Mouse (Mus musculus) gastrocnemius, adult 18-20 months (tissue): ENCODE measurements around the gene Rpl11. TPM values are rescaled to one million over a fixed set of nuclear protein-coding genes. Genes with fewer than 3 reads are reported as not detected.

Source experiments
- DNase-seq: peaks from one replicate; pipeline ENCODE4 v3.0.0; 2021; ENCODE audit warnings: low spot score
- total RNA-seq, 2 experiments: library from RNA; stranded (reverse); gene quantifications; 2 replicates each; pipeline ENCODE4 v1.2.3; 2021

The Rpl11 gene
- total RNA-seq, 2 experiments from 2014 or later: 249 to 252 TPM

- DNase-seq: no peak
Measured at GRCm38 (mm10) chr4:136028132-136028564, 25.1 kb downstream of the Rpl11 start.

- no peak for DNase-seq
Measured at GRCm38 (mm10) chr4:136027416-136028131, 25.7 kb downstream of the Rpl11 start.

- no peak for DNase-seq
Measured at GRCm38 (mm10) chr4:136025350-136025749, 27.9 kb downstream of the Rpl11 start.

GRCm38 (mm10) chr4:136022924-136023323, 30.3 kb downstream of the Rpl11 start:
- no peak for DNase-seq

GRCm38 (mm10) chr4:136021549-136022047, 31.6 kb downstream of the Rpl11 start, which contains the start of gene Eloa:
Gene Eloa, minus strand, starts transcription at chr4:136021763.
- peak; percentile 100 for DNase-seq

GRCm38 (mm10) chr4:136020743-136021548, 32.3 kb downstream of the Rpl11 start:
- DNase-seq: peak; percentile 10

GRCm38 (mm10) chr4:136016059-136016602, 37.1 kb downstream of the Rpl11 start:
- DNase-seq: no peak

- no peak for DNase-seq
Measured at GRCm38 (mm10) chr4:136010586-136010985, 42.6 kb downstream of the Rpl11 start.

- no peak for DNase-seq
Measured at GRCm38 (mm10) chr4:136008782-136009447, 44.3 kb downstream of the Rpl11 start.

GRCm38 (mm10) chr4:136006821-136007220, 46.4 kb downstream of the Rpl11 start:
- no peak for DNase-seq

GRCm38 (mm10) chr4:136004921-136005320, 48.3 kb downstream of the Rpl11 start:
- no peak for DNase-seq

GRCm38 (mm10) chr4:136004107-136004675, 49.0 kb downstream of the Rpl11 start:
- no peak for DNase-seq

- DNase-seq: no peak
Measured at GRCm38 (mm10) chr4:135995118-135995517, 58.1 kb downstream of the Rpl11 start.

GRCm38 (mm10) chr4:135993941-135994340, 59.3 kb downstream of the Rpl11 start:
- no peak for DNase-seq

- no peak for DNase-seq
Measured at GRCm38 (mm10) chr4:135987714-135988113, 65.5 kb downstream of the Rpl11 start.

GRCm38 (mm10) chr4:135986943-135987710, 66.1 kb downstream of the Rpl11 start, which contains the start of gene Pithd1:
Gene Pithd1, minus strand, starts transcription at chr4:135987264.
- DNase-seq: peak; percentile 91

GRCm38 (mm10) chr4:135986301-135986942, 66.8 kb downstream of the Rpl11 start:
- DNase-seq: peak; percentile 15

- DNase-seq: no peak
Measured at GRCm38 (mm10) chr4:135985769-135986168, 67.5 kb downstream of the Rpl11 start.

- DNase-seq: no peak
Measured at GRCm38 (mm10) chr4:135985193-135985592, 68.0 kb downstream of the Rpl11 start.

- DNase-seq: no peak
Measured at GRCm38 (mm10) chr4:135984556-135984955, 68.7 kb downstream of the Rpl11 start.
